26 mouse cellular contexts compared by ENCODE assay signal in the genomic region with DNA sequence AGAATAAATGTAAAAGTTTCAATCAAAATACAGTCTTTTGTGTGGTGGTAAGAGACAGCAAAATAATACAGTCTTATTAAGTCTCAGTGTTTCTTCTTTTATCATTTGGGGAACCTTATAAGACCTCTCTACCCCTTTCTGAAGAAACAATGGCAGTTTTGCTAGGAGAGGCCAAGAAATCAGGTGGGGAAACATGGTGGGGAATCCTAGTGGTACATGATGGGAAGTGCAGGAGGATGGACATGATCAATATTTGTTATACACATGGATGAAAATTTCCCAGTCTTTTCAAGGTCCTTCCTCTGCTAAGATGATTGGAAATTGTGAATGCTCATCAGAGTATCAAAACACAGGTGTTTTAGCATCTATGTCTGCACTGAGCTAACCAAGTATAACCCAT. TPM values are rescaled to one million over a fixed set of nuclear protein-coding genes. Genes with fewer than 3 reads are reported as not detected.
DNase-seq lines count a peak whose midpoint lies in the region; ATAC-seq and TF ChIP-seq lines count a peak whose summit lies in the region.
"Had no signal": no experiment of that assay in that cellular context is flagged by ENCODE, and none has a peak within 500 bp of the region (broad histone marks: within the 10 kb centered on the region; RNA-seq: fewer than 3 reads in every experiment).

No protein-coding gene starts in this region.

- peak; percentile 27; the same call in 1 of the 2 replicates for TF ChIP-seq CTCF in forebrain, postnatal 0 days (IDR thresholded peaks at IDR 0.05; ENCODE audit: low read depth)
- peak; percentile 25; the same call in 1 of the 2 replicates for TF ChIP-seq CTCF in kidney, postnatal 0 days (IDR thresholded peaks at IDR 0.05; ENCODE audit: low read depth)
- peak; percentile 42; the same call in 1 of the 2 replicates for TF ChIP-seq CTCF in midbrain, postnatal 0 days (IDR thresholded peaks at IDR 0.05)
- TF ChIP-seq CTCF in stomach, postnatal 0 days (IDR thresholded peaks at IDR 0.05; ENCODE audit: low read depth) = peak; percentile 38; the same call in 1 of the 2 replicates

- H3K27me3 ChIP-seq in forebrain, postnatal 0 days (ENCODE audit: insufficient read depth, low read length) = no peaks in the 10 kb centered on the region
- H3K27me3 ChIP-seq in forebrain, embryonic 15.5 days = no peaks in the 10 kb centered on the region
- no peaks in the 10 kb centered on the region for H3K27me3 ChIP-seq in kidney, postnatal 0 days (ENCODE audit: insufficient read depth, low read length)
- H3K27me3 ChIP-seq in midbrain, postnatal 0 days (ENCODE audit: insufficient read depth, low read length) = no peaks in the 10 kb centered on the region
- H3K27me3 ChIP-seq in midbrain, embryonic 13.5 days = no peaks in the 10 kb centered on the region
- no peaks in the 10 kb centered on the region for H3K27me3 ChIP-seq in stomach, postnatal 0 days (ENCODE audit: control insufficient read depth, insufficient read depth, low read length)
- H3K27me3 ChIP-seq: limb, embryonic 12.5 days; lung, embryonic 15.5 days; neural tube, embryonic 12.5 days had no signal

- H3K4me2 ChIP-seq in forebrain, postnatal 0 days (ENCODE audit: low read depth) = no peak overlapping the region
- H3K4me2 ChIP-seq in forebrain, embryonic 15.5 days (replicated peaks) = no peak overlapping the region
- H3K4me2 ChIP-seq in kidney, postnatal 0 days (ENCODE audit: low read length) = no peak overlapping the region
- no peak overlapping the region for H3K4me2 ChIP-seq in midbrain, postnatal 0 days (ENCODE audit: low read depth, low read length, poor library complexity, severe bottlenecking)
- no peak overlapping the region for H3K4me2 ChIP-seq in midbrain, embryonic 13.5 days (replicated peaks)
- H3K4me2 ChIP-seq in stomach, postnatal 0 days (replicated peaks; ENCODE audit: low read depth) = no peak overlapping the region
- H3K4me2 ChIP-seq: limb, embryonic 12.5 days; liver, embryonic 12.5 days; lung, embryonic 15.5 days; midbrain, embryonic 11.5 days; neural tube, embryonic 12.5 days had no signal

- no peaks in the 10 kb centered on the region for H3K36me3 ChIP-seq in forebrain, postnatal 0 days (ENCODE audit: insufficient read depth)
- H3K36me3 ChIP-seq in forebrain, embryonic 15.5 days = no peaks in the 10 kb centered on the region
- H3K36me3 ChIP-seq in kidney, postnatal 0 days (ENCODE audit: insufficient read depth, low read length) = no peaks in the 10 kb centered on the region
- H3K36me3 ChIP-seq in midbrain, postnatal 0 days (ENCODE audit: insufficient read depth, low read length) = no peaks in the 10 kb centered on the region
- no peaks in the 10 kb centered on the region for H3K36me3 ChIP-seq in midbrain, embryonic 13.5 days
- H3K36me3 ChIP-seq in stomach, postnatal 0 days (ENCODE audit: control insufficient read depth, insufficient read depth, low read length) = no peaks in the 10 kb centered on the region
- H3K36me3 ChIP-seq: heart, embryonic 10.5 days; limb, embryonic 12.5 days; liver, embryonic 12.5 days; lung, embryonic 15.5 days; neural tube, embryonic 12.5 days had no signal

- H3K9ac ChIP-seq in forebrain, postnatal 0 days = no peak overlapping the region
- H3K9ac ChIP-seq in forebrain, embryonic 15.5 days (replicated peaks) = no peak overlapping the region
- H3K9ac ChIP-seq in kidney, postnatal 0 days (ENCODE audit: low read depth, low read length) = no peak overlapping the region
- no peak overlapping the region for H3K9ac ChIP-seq in midbrain, postnatal 0 days (replicated peaks; ENCODE audit: low read length, poor library complexity, severe bottlenecking)
- no peak overlapping the region for H3K9ac ChIP-seq in midbrain, embryonic 13.5 days (replicated peaks)
- no peak overlapping the region for H3K9ac ChIP-seq in stomach, postnatal 0 days (ENCODE audit: low read length)
- H3K9ac ChIP-seq: limb, embryonic 12.5 days; liver, embryonic 12.5 days; lung, embryonic 15.5 days; neural tube, embryonic 12.5 days had no signal

- no peak for TF ChIP-seq EP300 in stomach, postnatal 0 days (optimal IDR thresholded peaks at IDR 0.05)

- no peaks in the 10 kb centered on the region for H3K9me3 ChIP-seq in forebrain, postnatal 0 days (ENCODE audit: low read length)
- no peaks in the 10 kb centered on the region for H3K9me3 ChIP-seq in forebrain, embryonic 15.5 days
- H3K9me3 ChIP-seq in kidney, postnatal 0 days (replicated peaks; ENCODE audit: low read length) = no peaks in the 10 kb centered on the region
- H3K9me3 ChIP-seq in midbrain, postnatal 0 days (ENCODE audit: low read length) = no peaks in the 10 kb centered on the region
- H3K9me3 ChIP-seq in midbrain, embryonic 13.5 days = no peaks in the 10 kb centered on the region
- no peaks in the 10 kb centered on the region for H3K9me3 ChIP-seq in stomach, postnatal 0 days (ENCODE audit: control insufficient read depth, low read length)
- H3K9me3 ChIP-seq: heart, embryonic 10.5 days; limb, embryonic 12.5 days; liver, embryonic 12.5 days; lung, embryonic 15.5 days; neural tube, embryonic 12.5 days had no signal

- no peak overlapping the region for H3K27ac ChIP-seq in forebrain, postnatal 0 days (ENCODE audit: low read depth, low read length)
- no peak overlapping the region for H3K27ac ChIP-seq in forebrain, embryonic 15.5 days (replicated peaks)
- no peak overlapping the region for H3K27ac ChIP-seq in kidney, postnatal 0 days
- no peak overlapping the region for H3K27ac ChIP-seq in midbrain, postnatal 0 days (ENCODE audit: low read depth, low read length)
- no peak overlapping the region for H3K27ac ChIP-seq in midbrain, embryonic 13.5 days
- no peak overlapping the region for H3K27ac ChIP-seq in stomach, postnatal 0 days (replicated peaks)
- H3K27ac ChIP-seq: heart, embryonic 10.5 days; limb, embryonic 12.5 days; liver, embryonic 12.5 days; lung, embryonic 15.5 days; macrophage; neural tube, embryonic 12.5 days had no signal

- H3K4me1 ChIP-seq in forebrain, postnatal 0 days (ENCODE audit: insufficient read depth) = 0 out of 2 replicates have a peak, but pooled peaks cover 5% of the 10 kb centered on the region
- no peaks in the 10 kb centered on the region for H3K4me1 ChIP-seq in forebrain, embryonic 15.5 days
- no peaks in the 10 kb centered on the region for H3K4me1 ChIP-seq in kidney, postnatal 0 days (replicated peaks; ENCODE audit: insufficient read depth, low read length)
- no peaks in the 10 kb centered on the region for H3K4me1 ChIP-seq in midbrain, postnatal 0 days (ENCODE audit: insufficient read depth, low read length)
- H3K4me1 ChIP-seq in midbrain, embryonic 13.5 days (replicated peaks) = no peaks in the 10 kb centered on the region
- H3K4me1 ChIP-seq in stomach, postnatal 0 days (replicated peaks; ENCODE audit: control insufficient read depth, insufficient read depth) = no peaks in the 10 kb centered on the region
- H3K4me1 ChIP-seq: heart, embryonic 10.5 days; limb, embryonic 12.5 days; liver, embryonic 12.5 days; neural tube, embryonic 12.5 days had no signal

- ATAC-seq in forebrain, postnatal 0 days = no peak
- no peak for ATAC-seq in forebrain, embryonic 15.5 days (replicated peaks)
- ATAC-seq in kidney, postnatal 0 days (replicated peaks; ENCODE audit: low FRiP score, low read depth) = no peak
- ATAC-seq in midbrain, postnatal 0 days (ENCODE audit: low FRiP score) = no peak
- no peak for ATAC-seq in midbrain, embryonic 13.5 days
- ATAC-seq in stomach, postnatal 0 days (ENCODE audit: low FRiP score, low TSS enrichment) = no peak

- no peak overlapping the region for H3K4me3 ChIP-seq in forebrain, postnatal 0 days (ENCODE audit: low read depth, low read length)
- H3K4me3 ChIP-seq in forebrain, embryonic 15.5 days = no peak overlapping the region
- H3K4me3 ChIP-seq in kidney, postnatal 0 days (replicated peaks; ENCODE audit: low read depth, low read length) = no peak overlapping the region
- no peak overlapping the region for H3K4me3 ChIP-seq in midbrain, postnatal 0 days (ENCODE audit: low read depth, low read length)
- H3K4me3 ChIP-seq in midbrain, embryonic 13.5 days (replicated peaks) = no peak overlapping the region
- no peak overlapping the region for H3K4me3 ChIP-seq in stomach, postnatal 0 days (ENCODE audit: low read depth, low read length)
- H3K4me3 ChIP-seq: heart, embryonic 10.5 days; limb, embryonic 12.5 days; liver, embryonic 12.5 days; lung, embryonic 15.5 days; neural tube, embryonic 12.5 days had no signal

- DNase-seq in forebrain, postnatal 0 days = no peak
- DNase-seq in kidney, postnatal 0 days (ENCODE audit: low spot score) = no peak
- no peak for DNase-seq in kidney, postnatal 25 days
- no peak for DNase-seq in midbrain, postnatal 0 days (ENCODE audit: low spot score)
- no peak for DNase-seq in stomach, postnatal 0 days (ENCODE audit: low spot score)
- DNase-seq in urinary bladder, postnatal 4 days (ENCODE audit: low spot score in 2 of 2) = no peak
- DNase-seq: adrenal gland, adult 2 months; cerebellum, adult 2 months; cerebellum, postnatal 25 days; embryo, embryonic 11 days; gastrocnemius, postnatal 25 days; kidney, adult 18-20 months; right cerebral cortex, postnatal 25 days; spleen, adult 18-20 months had no signal

RNA-seq across cellular contexts. Expression of gene Ifit3, which starts 5.6 kb away (rescaled TPM):
- total RNA-seq in forebrain, postnatal 0 days (2014; rRNA removed) = 2.3 and 2.7 TPM in 2 replicates
- polyA plus RNA-seq in forebrain, postnatal 0 days (2015; fragmentation: Nextera tagmentation; extraction: Ambion mirVana) = 2.7 and 3.2 TPM in 2 replicates
- polyA plus RNA-seq in forebrain, embryonic 15.5 days (2015; fragmentation: Nextera tagmentation; extraction: Ambion mirVana) = 1.1 and 1.3 TPM in 2 replicates
- 18.3 and 22.9 TPM in 2 replicates for polyA plus RNA-seq in kidney, postnatal 0 days (2015; fragmentation: Nextera tagmentation; extraction: Ambion mirVana)
- 0.82 and 2.7 TPM in 2 replicates for total RNA-seq in midbrain, postnatal 0 days (2014; rRNA removed)
- 2.9 and 3.2 TPM in 2 replicates for polyA plus RNA-seq in midbrain, postnatal 0 days (2015; fragmentation: Nextera tagmentation; extraction: Ambion mirVana)
- 0.61 and 0.92 TPM in 2 replicates for polyA plus RNA-seq in midbrain, embryonic 13.5 days (2015; fragmentation: Nextera tagmentation; extraction: Ambion mirVana)
- 2.5 and 2.7 TPM in 2 replicates for polyA plus RNA-seq in stomach, postnatal 0 days (2015; fragmentation: Nextera tagmentation; extraction: Ambion mirVana)
- total RNA-seq: MEL had no signal

RNA-seq across cellular contexts. Expression of gene Ifit1bl1, which starts 12.8 kb away (rescaled TPM):
- 1.8 and 2.5 TPM in 2 replicates for total RNA-seq in forebrain, postnatal 0 days (2014; rRNA removed)
- 1.4 and 1.6 TPM in 2 replicates for polyA plus RNA-seq in forebrain, postnatal 0 days (2015; fragmentation: Nextera tagmentation; extraction: Ambion mirVana)
- 0.39 and 0.41 TPM in 2 replicates for polyA plus RNA-seq in forebrain, embryonic 15.5 days (2015; fragmentation: Nextera tagmentation; extraction: Ambion mirVana)
- 0.78 and 1.7 TPM in 2 replicates for polyA plus RNA-seq in kidney, postnatal 0 days (2015; fragmentation: Nextera tagmentation; extraction: Ambion mirVana)
- 1.4 and 1.9 TPM in 2 replicates for total RNA-seq in midbrain, postnatal 0 days (2014; rRNA removed)
- 1.4 and 1.5 TPM in 2 replicates for polyA plus RNA-seq in midbrain, postnatal 0 days (2015; fragmentation: Nextera tagmentation; extraction: Ambion mirVana)
- 0.35 and 0.48 TPM in 2 replicates for polyA plus RNA-seq in midbrain, embryonic 13.5 days (2015; fragmentation: Nextera tagmentation; extraction: Ambion mirVana)
- polyA plus RNA-seq in stomach, postnatal 0 days (2015; fragmentation: Nextera tagmentation; extraction: Ambion mirVana) = 8.7 and 8.8 TPM in 2 replicates
- total RNA-seq: gastrocnemius, postnatal 25 days; MEL had no signal
- polyA plus RNA-seq: testis, adult 2 months had no signal

RNA-seq across cellular contexts. Expression of gene Ifit3b, which starts 18.8 kb away (rescaled TPM):
- 0.15 and 0.19 TPM in 2 replicates for total RNA-seq in forebrain, postnatal 0 days (2014; rRNA removed)
- polyA plus RNA-seq in forebrain, postnatal 0 days (2015; fragmentation: Nextera tagmentation; extraction: Ambion mirVana) = 0.45 and 0.79 TPM in 2 replicates
- polyA plus RNA-seq in forebrain, embryonic 15.5 days (2015; fragmentation: Nextera tagmentation; extraction: Ambion mirVana) = 0.13 and 0.20 TPM in 2 replicates
- polyA plus RNA-seq in kidney, postnatal 0 days (2015; fragmentation: Nextera tagmentation; extraction: Ambion mirVana) = 4.1 and 5.1 TPM in 2 replicates
- 0.49 and 0.57 TPM in 2 replicates for total RNA-seq in midbrain, postnatal 0 days (2014; rRNA removed)
- 0.58 and 1.2 TPM in 2 replicates for polyA plus RNA-seq in midbrain, postnatal 0 days (2015; fragmentation: Nextera tagmentation; extraction: Ambion mirVana)
- polyA plus RNA-seq in midbrain, embryonic 13.5 days (2015; fragmentation: Nextera tagmentation; extraction: Ambion mirVana) = 0.16 and 0.18 TPM in 2 replicates
- 0.61 and 0.74 TPM in 2 replicates for polyA plus RNA-seq in stomach, postnatal 0 days (2015; fragmentation: Nextera tagmentation; extraction: Ambion mirVana)
- total RNA-seq: MEL had no signal
- polyA plus RNA-seq: embryonic facial prominence, embryonic 14.5 days; heart, embryonic 10.5 days; liver, embryonic 12.5 days had no signal

RNA-seq across cellular contexts. Expression of gene Ifit2, which starts 38.5 kb away (rescaled TPM):
- total RNA-seq in forebrain, postnatal 0 days (2014; rRNA removed) = 11.1 and 11.9 TPM in 2 replicates
- polyA plus RNA-seq in forebrain, postnatal 0 days (2015; fragmentation: Nextera tagmentation; extraction: Ambion mirVana) = 6.3 and 8.0 TPM in 2 replicates
- 8.0 TPM in 2 replicates for polyA plus RNA-seq in forebrain, embryonic 15.5 days (2015; fragmentation: Nextera tagmentation; extraction: Ambion mirVana)
- polyA plus RNA-seq in kidney, postnatal 0 days (2015; fragmentation: Nextera tagmentation; extraction: Ambion mirVana) = 12.0 and 12.3 TPM in 2 replicates
- 11.1 and 11.5 TPM in 2 replicates for total RNA-seq in midbrain, postnatal 0 days (2014; rRNA removed)
- polyA plus RNA-seq in midbrain, postnatal 0 days (2015; fragmentation: Nextera tagmentation; extraction: Ambion mirVana) = 8.2 and 9.0 TPM in 2 replicates
- 3.3 and 5.4 TPM in 2 replicates for polyA plus RNA-seq in midbrain, embryonic 13.5 days (2015; fragmentation: Nextera tagmentation; extraction: Ambion mirVana)
- polyA plus RNA-seq in stomach, postnatal 0 days (2015; fragmentation: Nextera tagmentation; extraction: Ambion mirVana) = 2.3 and 2.5 TPM in 2 replicates

RNA-seq across cellular contexts. Expression of gene Ifit1bl2, which starts 51.6 kb away (rescaled TPM):
- total RNA-seq in forebrain, postnatal 0 days (2014; rRNA removed) = 0.52 and 0.69 TPM in 2 replicates
- polyA plus RNA-seq in forebrain, postnatal 0 days (2015; fragmentation: Nextera tagmentation; extraction: Ambion mirVana) = 0.16 and 0.18 TPM in 2 replicates
- polyA plus RNA-seq in forebrain, embryonic 15.5 days (2015; fragmentation: Nextera tagmentation; extraction: Ambion mirVana) = 0.11 and 0.20 TPM in 2 replicates
- polyA plus RNA-seq in kidney, postnatal 0 days (2015; fragmentation: Nextera tagmentation; extraction: Ambion mirVana) = 0.32 and 0.41 TPM in 2 replicates
- total RNA-seq in midbrain, postnatal 0 days (2014; rRNA removed) = 0.14 and 0.38 TPM in 2 replicates
- polyA plus RNA-seq in midbrain, postnatal 0 days (2015; fragmentation: Nextera tagmentation; extraction: Ambion mirVana) = 0.07 and 0.17 TPM in 2 replicates
- polyA plus RNA-seq in midbrain, embryonic 13.5 days (2015; fragmentation: Nextera tagmentation; extraction: Ambion mirVana) = 0.12 and 0.18 TPM in 2 replicates
- polyA plus RNA-seq in stomach, postnatal 0 days (2015; fragmentation: Nextera tagmentation; extraction: Ambion mirVana) = 0.04 and 0.10 TPM in 2 replicates
- total RNA-seq: gastrocnemius, postnatal 25 days; MEL had no signal
- polyA plus RNA-seq: liver, embryonic 12.5 days; testis, adult 2 months had no signal
